Comparison of ENCODE assay signal across 15 mouse cellular contexts in genomic region chr7:68215522-68216070, GRCm38 (mm10). TPM values are rescaled to one million over a fixed set of nuclear protein-coding genes. Genes with fewer than 3 reads are reported as not detected.
DNase-seq lines count a peak whose midpoint lies in the region; ATAC-seq and TF ChIP-seq lines count a peak whose summit lies in the region.
"Had no signal": no experiment of that assay in that cellular context is flagged by ENCODE, and none has a peak within 500 bp of the region (broad histone marks: within the 10 kb centered on the region; RNA-seq: fewer than 3 reads in every experiment).

No protein-coding gene starts in this region.

- intact Hi-C loops in gastrocnemius, adult 2 months (cut with DNase I), result loop anchor here (5.0 kb wide), 2 partner anchors 87 to 263 kb away; partner anchors contain the start of gene Igf1r
- intact Hi-C loops in heart, postnatal 10 days (cut with DNase I), result no loop called here

- WGBS in liver, embryonic 11.5 days, result 87% methylated on average over 18 of the region's 18 CpGs
- 83% methylated on average over 18 of the region's 18 CpGs for WGBS in midbrain, embryonic 16.5 days

- H3K4me1 ChIP-seq in liver, embryonic 11.5 days (replicated peaks; ENCODE audit: control insufficient read depth, insufficient read depth, low read length), result no peaks in the 10 kb centered on the region
- no peaks in the 10 kb centered on the region for H3K4me1 ChIP-seq in midbrain, embryonic 16.5 days (ENCODE audit: control insufficient read depth, insufficient read depth, low read length)
- H3K4me1 ChIP-seq: embryonic facial prominence, embryonic 13.5 days; forebrain, embryonic 10.5 days; lung, embryonic 15.5 days; midbrain, embryonic 12.5 days had no signal

- peak; percentile 43 for DNase-seq in cerebellum, postnatal 14 days
- DNase-seq in cerebellum, adult 11-12 months, result no peak
- peak; percentile 94 for DNase-seq in gastrocnemius, adult 2 months
- DNase-seq in heart, postnatal 10 days, result peak; percentile 72 to 74
- DNase-seq in lung, postnatal 14 days, result peak; percentile 56
- DNase-seq in adipocyte (ENCODE audit: low spot score), result no peak
- no peak for DNase-seq in liver, embryonic 11.5 days (ENCODE audit: low spot score)

- H3K36me3 ChIP-seq in liver, embryonic 11.5 days (ENCODE audit: control insufficient read depth, insufficient read depth, low read length), result peaks cover 34% of the 10 kb centered on the region
- H3K36me3 ChIP-seq in midbrain, embryonic 16.5 days (ENCODE audit: control insufficient read depth, insufficient read depth, low read length), result peaks cover 25% of the 10 kb centered on the region; the same call in 1 of the 2 replicates

- no peak overlapping the region for H3K4me3 ChIP-seq in gastrocnemius, adult 2 months
- H3K4me3 ChIP-seq in liver, embryonic 11.5 days (ENCODE audit: low read depth, low read length), result no peak overlapping the region
- H3K4me3 ChIP-seq in midbrain, embryonic 16.5 days (ENCODE audit: low read depth, low read length), result no peak overlapping the region
- H3K4me3 ChIP-seq: embryonic facial prominence, embryonic 13.5 days; forebrain, embryonic 10.5 days; limb, embryonic 15.5 days; lung, embryonic 15.5 days; midbrain, embryonic 12.5 days had no signal

- TF ChIP-seq CTCF in gastrocnemius, adult 2 months (IDR thresholded peaks at IDR 0.05), result peak; percentile 10; the same call in 1 of the 2 replicates

- no peaks in the 10 kb centered on the region for H3K9me3 ChIP-seq in liver, embryonic 11.5 days (ENCODE audit: control insufficient read depth, low read length)
- H3K9me3 ChIP-seq in midbrain, embryonic 16.5 days (replicated peaks; ENCODE audit: control insufficient read depth, low read length, poor library complexity, severe bottlenecking), result no peaks in the 10 kb centered on the region
- H3K9me3 ChIP-seq: embryonic facial prominence, embryonic 13.5 days; forebrain, embryonic 10.5 days; limb, embryonic 15.5 days; lung, embryonic 15.5 days; midbrain, embryonic 12.5 days had no signal

- no peaks in the 10 kb centered on the region for H3K27me3 ChIP-seq in liver, embryonic 11.5 days (replicated peaks; ENCODE audit: control insufficient read depth, insufficient read depth, low read length)
- H3K27me3 ChIP-seq in midbrain, embryonic 16.5 days (ENCODE audit: control insufficient read depth, insufficient read depth, low read depth, low read length), result no peaks in the 10 kb centered on the region
- H3K27me3 ChIP-seq: embryonic facial prominence, embryonic 13.5 days; limb, embryonic 15.5 days; lung, embryonic 15.5 days; midbrain, embryonic 12.5 days had no signal

- no peak overlapping the region for H3K9ac ChIP-seq in liver, embryonic 11.5 days (ENCODE audit: low read depth, low read length)
- no peak overlapping the region for H3K9ac ChIP-seq in midbrain, embryonic 16.5 days (ENCODE audit: low read depth, low read length)
- H3K9ac ChIP-seq: embryonic facial prominence, embryonic 13.5 days; limb, embryonic 15.5 days; lung, embryonic 15.5 days; midbrain, embryonic 12.5 days had no signal

- peak overlapping the region; percentile 96 for H3K27ac ChIP-seq in gastrocnemius, adult 2 months
- no peak overlapping the region for H3K27ac ChIP-seq in liver, embryonic 11.5 days (ENCODE audit: low read depth, low read length)
- no peak overlapping the region for H3K27ac ChIP-seq in midbrain, embryonic 16.5 days (ENCODE audit: low read length)
- H3K27ac ChIP-seq: embryonic facial prominence, embryonic 13.5 days; forebrain, embryonic 10.5 days; kidney, postnatal 0 days; limb, embryonic 15.5 days; lung, embryonic 15.5 days; midbrain, embryonic 12.5 days had no signal

- no peak overlapping the region for H3K4me2 ChIP-seq in liver, embryonic 11.5 days
- H3K4me2 ChIP-seq in midbrain, embryonic 16.5 days (ENCODE audit: low read length), result no peak overlapping the region
- H3K4me2 ChIP-seq: embryonic facial prominence, embryonic 13.5 days; limb, embryonic 15.5 days; lung, embryonic 15.5 days; midbrain, embryonic 12.5 days had no signal

- ATAC-seq in liver, embryonic 11.5 days (replicated peaks; ENCODE audit: low FRiP score), result no peak
- ATAC-seq in midbrain, embryonic 16.5 days, result no peak
- ATAC-seq: activated CD4-positive, CD25-positive, alpha-beta regulatory T cell, adult 4 months had no signal

RNA-seq across cellular contexts. Expression of gene Pgpep1l, which starts 48.4 kb away (rescaled TPM):
- 1 to 10 TPM; 1.9 to 3.9 TPM for total RNA-seq in gastrocnemius, adult 2 months (2021)
- total RNA-seq in heart, postnatal 10 days (2021), result not detected
- not detected in 2 replicates for polyA plus RNA-seq in liver, embryonic 11.5 days (2014; fragmentation: Nextera tagmentation; extraction: Ambion mirVana)
- polyA plus RNA-seq in midbrain, embryonic 16.5 days (2015; fragmentation: Nextera tagmentation; extraction: Ambion mirVana), result not detected in 2 replicates
- polyA plus RNA-seq: forebrain, embryonic 10.5 days; lung, embryonic 15.5 days; midbrain, embryonic 12.5 days had no signal

RNA-seq across cellular contexts. Expression of gene Fam169b, which starts 58.0 kb away (rescaled TPM):
- under 1 TPM in 1 of 2 experiments, not detected in 1; 0.08 TPM for total RNA-seq in gastrocnemius, adult 2 months (2021)
- under 1 TPM; 0.17 to 0.55 TPM for total RNA-seq in heart, postnatal 10 days (2021)
- polyA plus RNA-seq in liver, embryonic 11.5 days (2014; fragmentation: Nextera tagmentation; extraction: Ambion mirVana), result 0.26 and 0.29 TPM in 2 replicates
- polyA plus RNA-seq in midbrain, embryonic 16.5 days (2015; fragmentation: Nextera tagmentation; extraction: Ambion mirVana), result 0.16 TPM in 1 of 2 replicates, not detected in the other

Comparison
In these comparisons a context has a peak if more than half of its experiments do, and no peak if none do; other contexts are left out.
1. DNase-seq: peak in cerebellum, postnatal 14 days (2 of 2), gastrocnemius, adult 2 months (single experiment), heart, postnatal 10 days (2 of 2) and lung, postnatal 14 days (single experiment); none in cerebellum, adult 11-12 months (single experiment), adipocyte (single experiment) and liver, embryonic 11.5 days (single experiment).